Mouse (Mus musculus) embryonic facial prominence, embryonic 10.5 days (tissue): ENCODE measurements around the gene Nup62cl. TPM values are rescaled to one million over a fixed set of nuclear protein-coding genes. Genes with fewer than 3 reads are reported as not detected.

ENCODE experiments used
- DNase-seq: peaks from one replicate; pipeline ENCODE4 v3.0.0-alpha.2; 2017; ENCODE audit warnings: low spot score
- H3K27ac ChIP-seq: fragments of 300-500 bp; sonication (generic); replicated peaks from 2 replicates; pipeline ENCODE4 v1.5.1; 2016; ENCODE audit warnings: mild to moderate bottlenecking
- H3K27me3 ChIP-seq: fragments of 300-500 bp; sonication (generic); replicated peaks from 2 replicates; pipeline ENCODE4 v1.6.1; 2016; ENCODE audit warnings: low read depth, mild to moderate bottlenecking; ENCODE audit not compliant: poor library complexity, severe bottlenecking
- H3K36me3 ChIP-seq: fragments of 300-500 bp; sonication (generic); replicated peaks from 2 replicates; pipeline ENCODE4 v1.6.1; 2016; ENCODE audit warnings: mild to moderate bottlenecking, moderate library complexity
- H3K4me1 ChIP-seq: fragments of 300-500 bp; sonication (generic); 2 replicates; pipeline ENCODE4 v1.6.1; 2016
- H3K4me3 ChIP-seq: fragments of 300-500 bp; sonication (generic); 2 replicates; pipeline ENCODE4 v1.5.1; 2016; ENCODE audit warnings: mild to moderate bottlenecking, moderate library complexity
- H3K9me3 ChIP-seq: fragments of 300-500 bp; sonication (generic); 2 replicates; pipeline ENCODE4 v1.6.1; 2016; ENCODE audit warnings: mild to moderate bottlenecking
- WGBS: fragments of 180-500 bp; shearing (Covaris S2); methylation state at CpG from one replicate; pipeline ENCODE4 v1.1.7; 2016; 5-methylcytosine and 5-hydroxymethylcytosine counted together
- polyA plus RNA-seq: library from polyadenylated mRNA; unstranded; fragments of >200 nt; fragmentation: Nextera tagmentation; extraction: Ambion mirVana; gene quantifications from 2 replicates; pipeline ENCODE4 v1.2.1, GENCODE M21; 2016

The Nup62cl gene
- 2.7 and 2.8 TPM in 2 replicates for polyA plus RNA-seq

- H3K27ac ChIP-seq: no peak within 1 kb of the TSS
- DNase-seq: peak; percentile 75
- WGBS: 23% methylated on average over 64 of the region's 64 CpGs
- peaks cover 68% of the 10 kb centered on the region for H3K27me3 ChIP-seq
- no peaks in the 10 kb centered on the region for H3K4me1 ChIP-seq
- peaks cover 12% of the 10 kb centered on the region for H3K9me3 ChIP-seq
- peak within 1 kb of the TSS; percentile 51 for H3K4me3 ChIP-seq
- no peaks in the 10 kb centered on the region for H3K36me3 ChIP-seq
These were observed at the start of gene Nup62cl, which contains the start of gene Pih1h3b for GRCm38 (mm10) chrX:140062135-140062975. TSS of gene Nup62cl (minus strand) at chrX:140062712. TSS of gene Pih1h3b (plus strand) at chrX:140062879.

GRCm38 (mm10) chrX:140094066-140094465, 31.6 kb upstream of the Nup62cl start:
- H3K4me1 ChIP-seq: no peaks in the 10 kb centered on the region
- no peaks in the 10 kb centered on the region for H3K36me3 ChIP-seq
- H3K4me3 ChIP-seq: no peak overlapping the region
- DNase-seq: no peak
- no peaks in the 10 kb centered on the region for H3K9me3 ChIP-seq
- no peak overlapping the region for H3K27ac ChIP-seq
- WGBS: 80% methylated on average over 2 of the region's 2 CpGs
- peaks cover 61% of the 10 kb centered on the region for H3K27me3 ChIP-seq

GRCm38 (mm10) chrX:140082535-140082934, 20.0 kb upstream of the Nup62cl start:
- Histone ChIP-seq H3K36me3 (no peaks in the 10 kb centered on the region), H3K27me3 (peaks cover 51% of the 10 kb centered on the region), H3K9me3 (no peaks in the 10 kb centered on the region), H3K27ac (no peak overlapping the region), H3K4me1 (no peaks in the 10 kb centered on the region), H3K4me3 (no peak overlapping the region)
- no peak for DNase-seq
- WGBS: 90% methylated on average over 2 of the region's 2 CpGs

GRCm38 (mm10) chrX:140060886-140061874, 1.3 kb downstream of the Nup62cl start:
- peak; percentile 31 for DNase-seq
- Histone ChIP-seq H3K27ac (no peak overlapping the region), H3K4me1 (no peaks in the 10 kb centered on the region), H3K27me3 (peaks cover 78% of the 10 kb centered on the region), H3K36me3 (no peaks in the 10 kb centered on the region), H3K4me3 (peak overlapping the region; percentile 51), H3K9me3 (peaks cover 12% of the 10 kb centered on the region)
- WGBS: 24% methylated on average over 90 of the region's 90 CpGs

GRCm38 (mm10) chrX:139998691-139999065, 63.8 kb downstream of the Nup62cl start:
- DNase-seq: no peak
- H3K27me3 ChIP-seq: peaks cover 62% of the 10 kb centered on the region
- no peak overlapping the region for H3K27ac ChIP-seq
- H3K4me1 ChIP-seq: no peaks in the 10 kb centered on the region
- peak overlapping the region; percentile 61 for H3K4me3 ChIP-seq
- peaks cover 15% of the 10 kb centered on the region for H3K36me3 ChIP-seq
- 80% methylated on average over 4 of the region's 4 CpGs for WGBS
- no peaks in the 10 kb centered on the region for H3K9me3 ChIP-seq

GRCm38 (mm10) chrX:139997740-139998690, 64.5 kb downstream of the Nup62cl start, which contains the start of gene Rbm41:
TSS of gene Rbm41 (minus strand) at chrX:139998595.
- Histone ChIP-seq H3K4me3 (peak within 1 kb of the TSS; percentile 61), H3K27me3 (peaks cover 61% of the 10 kb centered on the region), H3K9me3 (no peaks in the 10 kb centered on the region), H3K27ac (peak within 1 kb of the TSS; percentile 85), H3K4me1 (no peaks in the 10 kb centered on the region), H3K36me3 (peaks cover 21% of the 10 kb centered on the region)
- 13% methylated on average over 25 of the region's 25 CpGs for WGBS
- peak; percentile 66 for DNase-seq

GRCm38 (mm10) chrX:139982115-139982514, 80.4 kb downstream of the Nup62cl start:
- 80% methylated on average over 5 of the region's 5 CpGs for WGBS
- no peak for DNase-seq
- Histone ChIP-seq H3K27ac (no peak overlapping the region), H3K27me3 (peaks cover 32% of the 10 kb centered on the region), H3K36me3 (peaks cover 3% of the 10 kb centered on the region; the same call in 1 of the 2 replicates), H3K4me3 (no peak overlapping the region), H3K4me1 (no peaks in the 10 kb centered on the region), H3K9me3 (no peaks in the 10 kb centered on the region)

Other genes with a start within 250 kb of the Nup62cl start
- gene Morc4, start 191.0 kb downstream of the Nup62cl start, polyA plus RNA-seq: 8.6 and 9.1 TPM in 2 replicates
- 5.6 and 6.5 TPM in 2 replicates for gene Rbm41, start 64.1 kb downstream of the Nup62cl start, polyA plus RNA-seq
- not detected in 2 replicates for gene Pih1h3b, start 167 bp upstream of the Nup62cl start, polyA plus RNA-seq